Mouse (Mus musculus) heart, adult 10 weeks (tissue): ENCODE data around the gene Cab39l. TPM values are rescaled to one million over a fixed set of nuclear protein-coding genes. Genes with fewer than 3 reads are reported as not detected.

ENCODE experiments used
- polyA plus RNA-seq: library from polyadenylated mRNA; stranded (reverse); fragments of 350-450 nt; fragmentation: Illumina TruSeq; extraction: RNeasy Lipid Tissue Mini Kit (QIAGEN cat#74804); gene quantifications from one replicate; pipeline ENCODE4 v1.2.3, GENCODE M21; 2014; ENCODE audit warnings: low read depth, low replicate concordance

Cab39l gene
- polyA plus RNA-seq: 19.5 TPM

GRCm38 (mm10) chr14:59440558-59441471 is at the start of gene Cab39l, which contains the start of gene Setdb2:
Gene Cab39l, plus strand, starts transcription at chr14:59440972.
Gene Setdb2, minus strand, starts transcription at chr14:59440884.

GRCm38 (mm10) chr14:59395281-59395680 is 45.5 kb upstream of the Cab39l start, which contains the start of gene Phf11c:
Gene Phf11c, minus strand, starts transcription at chr14:59395381.

GRCm38 (mm10) chr14:59597398-59598259 is 156.9 kb downstream of the Cab39l start, which contains the start of gene Cdadc1:
Gene Cdadc1, minus strand, starts transcription at chr14:59597959.

GRCm38 (mm10) chr14:59625158-59625805 is 184.5 kb downstream of the Cab39l start, which contains the start of gene Shisa2:
Gene Shisa2, plus strand, starts transcription at chr14:59625308.

Other genes with a start within 250 kb of the Cab39l start
- gene Rcbtb1, start 239.8 kb upstream of the Cab39l start, polyA plus RNA-seq: 10.1 TPM
- gene Gm6904, start 180.8 kb upstream of the Cab39l start, polyA plus RNA-seq: not detected
- not detected for gene Phf11a, start 143.4 kb upstream of the Cab39l start, polyA plus RNA-seq
- 1.2 TPM for gene Phf11b, start 99.6 kb upstream of the Cab39l start, polyA plus RNA-seq
- gene Phf11d, start 75.5 kb upstream of the Cab39l start, polyA plus RNA-seq: 12.8 TPM
- 0.37 TPM for gene Phf11c, start 45.6 kb upstream of the Cab39l start, polyA plus RNA-seq
- 4.5 TPM for gene Setdb2, start 88 bp upstream of the Cab39l start, polyA plus RNA-seq
- gene Cdadc1, start 157.0 kb downstream of the Cab39l start, polyA plus RNA-seq: 47.3 TPM
- gene Shisa2, start 184.3 kb downstream of the Cab39l start, polyA plus RNA-seq: 1.5 TPM